Mouse (Mus musculus) heart, embryonic 14.5 days (tissue): ENCODE data around the gene Pex26. TPM values are rescaled to one million over a fixed set of nuclear protein-coding genes. Genes with fewer than 3 reads are reported as not detected.

Experiments used
- ATAC-seq: fragments of 200-750 bp; cut with Nextera tagmentation; 2 replicates; pipeline ENCODE4 v1.8.0; 2017; ENCODE audit warnings: low read depth, moderate TSS enrichment; ENCODE audit not compliant: insufficient number of reproducible peaks, insufficient read depth, low FRiP score
- H3K27ac ChIP-seq, 2 experiments: fragments of 200-500 bp in 1 of 2; fragments of 300-500 bp in 1 of 2; sonication (generic) in 1 of 2; replicated peaks in 1 of 2; 2 replicates each; pipeline ENCODE4 v1.5.1; 2012 to 2014; ENCODE audit warnings: low read depth in 2 of 2, low read length in 2 of 2, control low read depth in 1 of 2, mild to moderate bottlenecking in 1 of 2, mixed read lengths in 1 of 2; ENCODE audit not compliant: control insufficient read depth in 1 of 2, insufficient read depth in 1 of 2
- H3K27me3 ChIP-seq: fragments of 300-500 bp; sonication (generic); 2 replicates; pipeline ENCODE4 v1.6.1; 2014; ENCODE audit warnings: mild to moderate bottlenecking, low read length, control low read depth; ENCODE audit not compliant: control insufficient read depth, insufficient read depth
- H3K36me3 ChIP-seq: fragments of 300-500 bp; sonication (generic); 2 replicates; pipeline ENCODE4 v1.6.1; 2014; ENCODE audit warnings: mild to moderate bottlenecking, control low read depth, low read length, mixed read lengths; ENCODE audit not compliant: control insufficient read depth, insufficient read depth
- H3K4me1 ChIP-seq, 2 experiments: fragments of 200-500 bp in 1 of 2; fragments of 300-500 bp in 1 of 2; sonication (generic) in 1 of 2; 2 replicates each; pipeline ENCODE4 v1.6.1; 2012 to 2014; ENCODE audit warnings: low read length in 2 of 2, control low read depth in 1 of 2, mixed read lengths in 1 of 2; ENCODE audit not compliant: control insufficient read depth in 2 of 2, insufficient read depth in 2 of 2
- H3K4me2 ChIP-seq: fragments of 300-500 bp; sonication (generic); 2 replicates; pipeline ENCODE4 v1.6.1; 2014; ENCODE audit warnings: mild to moderate bottlenecking, low read length
- H3K4me3 ChIP-seq, 2 experiments: fragments of 200-500 bp in 1 of 2; fragments of 300-500 bp in 1 of 2; sonication (generic) in 1 of 2; 2 replicates each; pipeline ENCODE4 v1.5.1; 2012 to 2014; ENCODE audit warnings: low read length in 2 of 2, mild to moderate bottlenecking in 2 of 2, control low read depth in 1 of 2, low read depth in 1 of 2, moderate library complexity in 1 of 2; ENCODE audit not compliant: control insufficient read depth in 1 of 2, insufficient read depth in 1 of 2
- H3K9ac ChIP-seq: fragments of 300-500 bp; sonication (generic); 2 replicates; pipeline ENCODE4 v1.6.1; 2014; ENCODE audit warnings: mild to moderate bottlenecking, low read length
- H3K9me3 ChIP-seq: fragments of 300-500 bp; sonication (generic); 2 replicates; pipeline ENCODE4 v1.6.1; 2016; ENCODE audit warnings: low read length, control low read depth; ENCODE audit not compliant: control insufficient read depth
- WGBS: fragments of 180-500 bp; shearing (Covaris S2); extraction: QIAGEN DNeasy Blood & Tissue Kit; methylation state at CpG from one replicate; pipeline ENCODE4 v1.1.7; 2014; 5-methylcytosine and 5-hydroxymethylcytosine counted together
- polyA plus RNA-seq: library from polyadenylated mRNA; unstranded; fragments of >200 nt; fragmentation: Nextera tagmentation; extraction: Ambion mirVana; gene quantifications from 2 replicates; pipeline ENCODE4 v1.2.1, GENCODE M21; 2014

Pex26 gene
- polyA plus RNA-seq, 1 experiment from 2014 or later, result 5.9 TPM

- no peaks in the 10 kb centered on the region for H3K9me3 ChIP-seq
- no peak overlapping the region for H3K4me2 ChIP-seq
- H3K4me3 ChIP-seq, result no peak overlapping the region
- H3K4me1 ChIP-seq, result peaks cover 12 to 22% of the 10 kb centered on the region in 2 experiments
- H3K27me3 ChIP-seq, result no peaks in the 10 kb centered on the region
- no peak for ATAC-seq
- WGBS, result 85% methylated on average over 8 of the region's 8 CpGs
- H3K27ac ChIP-seq, result no peak overlapping the region
- no peaks in the 10 kb centered on the region for H3K36me3 ChIP-seq
- no peak overlapping the region for H3K9ac ChIP-seq
Observed at GRCm38 (mm10) chr6:121143439-121143838, 40.0 kb upstream of the Pex26 start.

- ATAC-seq, result peak; percentile 73
- Histone ChIP-seq H3K27ac (no peak overlapping the region), H3K36me3 (no peaks in the 10 kb centered on the region), H3K9ac (no peak overlapping the region), H3K27me3 (no peaks in the 10 kb centered on the region), H3K4me3 (no peak overlapping the region), H3K9me3 (no peaks in the 10 kb centered on the region), H3K4me1 (peaks cover 12 to 22% of the 10 kb centered on the region in 2 experiments), H3K4me2 (no peak overlapping the region)
- 47% methylated on average over 4 of the region's 4 CpGs for WGBS
Observed at GRCm38 (mm10) chr6:121144066-121144465, 39.4 kb upstream of the Pex26 start.

GRCm38 (mm10) chr6:121145010-121145604 is 38.4 kb upstream of the Pex26 start:
- Histone ChIP-seq H3K4me3 (no peak overlapping the region), H3K4me1 (peaks cover 12 to 22% of the 10 kb centered on the region in 2 experiments), H3K9me3 (no peaks in the 10 kb centered on the region), H3K4me2 (no peak overlapping the region), H3K9ac (no peak overlapping the region), H3K27ac (no peak overlapping the region), H3K27me3 (no peaks in the 10 kb centered on the region), H3K36me3 (no peaks in the 10 kb centered on the region)
- ATAC-seq, result no peak
- 71% methylated on average over 13 of the region's 13 CpGs for WGBS

GRCm38 (mm10) chr6:121145906-121146305 is 37.6 kb upstream of the Pex26 start:
- Histone ChIP-seq H3K4me3 (no peak overlapping the region), H3K27ac (no peak overlapping the region), H3K27me3 (no peaks in the 10 kb centered on the region), H3K9ac (no peak overlapping the region), H3K9me3 (no peaks in the 10 kb centered on the region), H3K36me3 (no peaks in the 10 kb centered on the region), H3K4me2 (no peak overlapping the region), H3K4me1 (peaks cover 12 to 22% of the 10 kb centered on the region in 2 experiments)
- no peak for ATAC-seq
- WGBS, result 71% methylated on average over 8 of the region's 8 CpGs

GRCm38 (mm10) chr6:121146798-121147197 is 36.7 kb upstream of the Pex26 start:
- H3K9ac ChIP-seq, result no peak overlapping the region
- peak; percentile 44; the same call in 1 of the 2 replicates for ATAC-seq
- H3K27ac ChIP-seq, result no peak overlapping the region
- 51% methylated on average over 4 of the region's 4 CpGs for WGBS
- H3K9me3 ChIP-seq, result no peaks in the 10 kb centered on the region
- H3K4me2 ChIP-seq, result no peak overlapping the region
- peaks cover 15 to 27% of the 10 kb centered on the region in 2 experiments for H3K4me1 ChIP-seq
- no peaks in the 10 kb centered on the region for H3K27me3 ChIP-seq
- no peaks in the 10 kb centered on the region for H3K36me3 ChIP-seq
- no peak overlapping the region for H3K4me3 ChIP-seq

GRCm38 (mm10) chr6:121148360-121148759 is 35.1 kb upstream of the Pex26 start:
- WGBS, result 47% methylated on average over 3 of the region's 3 CpGs
- Histone ChIP-seq H3K4me2 (no peak overlapping the region), H3K9me3 (no peaks in the 10 kb centered on the region), H3K9ac (no peak overlapping the region), H3K27ac (no peak overlapping the region), H3K36me3 (no peaks in the 10 kb centered on the region), H3K27me3 (no peaks in the 10 kb centered on the region), H3K4me1 (peaks cover 19 to 31% of the 10 kb centered on the region in 2 experiments), H3K4me3 (no peak overlapping the region)
- ATAC-seq, result no peak

- Histone ChIP-seq H3K27ac (no peak overlapping the region), H3K9me3 (no peaks in the 10 kb centered on the region), H3K36me3 (no peaks in the 10 kb centered on the region), H3K4me3 (no peak overlapping the region), H3K27me3 (no peaks in the 10 kb centered on the region), H3K4me1 (peaks cover 16 to 23% of the 10 kb centered on the region in 2 experiments), H3K9ac (no peak overlapping the region), H3K4me2 (no peak overlapping the region)
- WGBS, result 74% methylated on average over 3 of the region's 3 CpGs
- no peak for ATAC-seq
Observed at GRCm38 (mm10) chr6:121149420-121149819, 34.0 kb upstream of the Pex26 start.

- Histone ChIP-seq H3K27ac (no peak overlapping the region), H3K4me2 (no peak overlapping the region), H3K9ac (no peak overlapping the region), H3K36me3 (no peaks in the 10 kb centered on the region), H3K4me1 (peaks cover 14 to 16% of the 10 kb centered on the region in 2 experiments), H3K9me3 (no peaks in the 10 kb centered on the region), H3K4me3 (no peak overlapping the region), H3K27me3 (no peaks in the 10 kb centered on the region)
- ATAC-seq, result no peak
- 97% methylated on average over 8 of the region's 8 CpGs for WGBS
Observed at GRCm38 (mm10) chr6:121150126-121150525, 33.3 kb upstream of the Pex26 start.
